Mouse (Mus musculus): Measurements from ENCODE around the gene Gas2l1. TPM values are rescaled to one million over a fixed set of nuclear protein-coding genes. Genes with fewer than 3 reads are reported as not detected.

The Gas2l1 gene
- 135 and 142 TPM in 2 replicates for polyA plus RNA-seq (2012; rRNA removed)

DNA sequence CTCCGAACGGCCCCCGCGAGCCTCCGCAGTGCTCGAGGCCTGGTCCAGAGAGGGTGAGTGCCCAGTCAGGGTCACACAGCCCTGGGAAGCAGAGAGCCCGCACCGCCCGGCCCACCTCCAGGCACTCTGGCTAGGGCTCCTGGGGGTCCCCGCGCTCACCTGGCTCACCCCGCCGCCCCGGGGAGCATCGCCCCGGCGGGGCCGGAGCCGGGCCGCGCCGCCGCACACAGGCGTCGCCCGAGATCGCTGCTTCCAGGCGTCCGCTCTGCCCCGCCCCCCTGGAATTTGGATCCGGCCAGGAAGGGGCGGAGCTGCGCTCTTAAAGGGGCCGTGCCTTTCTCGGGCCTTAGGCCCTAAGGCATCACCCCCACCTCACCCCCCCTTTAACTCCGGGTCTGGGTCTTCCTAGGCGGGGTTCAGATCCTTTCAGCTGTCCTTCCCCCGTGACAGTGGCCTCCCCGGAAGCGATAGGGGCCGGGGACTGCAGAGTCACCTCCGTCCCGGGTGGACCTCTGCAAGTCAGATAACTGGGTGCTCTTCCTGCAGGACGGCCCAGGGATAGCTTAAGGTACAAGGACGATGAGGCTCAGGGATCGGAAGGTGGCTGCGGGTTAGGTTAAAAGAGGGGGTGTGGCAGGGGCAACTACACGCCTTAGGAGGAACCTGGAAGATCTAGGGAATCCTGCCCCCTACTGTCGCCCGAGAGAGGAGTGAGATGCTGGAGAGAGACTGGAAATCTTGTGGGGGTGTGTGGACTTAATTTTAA, at the start of gene Gas2l1:
Gas2l1 (minus strand) TSS at position 272 of the 766 bp plus-strand sequence.

DNA sequence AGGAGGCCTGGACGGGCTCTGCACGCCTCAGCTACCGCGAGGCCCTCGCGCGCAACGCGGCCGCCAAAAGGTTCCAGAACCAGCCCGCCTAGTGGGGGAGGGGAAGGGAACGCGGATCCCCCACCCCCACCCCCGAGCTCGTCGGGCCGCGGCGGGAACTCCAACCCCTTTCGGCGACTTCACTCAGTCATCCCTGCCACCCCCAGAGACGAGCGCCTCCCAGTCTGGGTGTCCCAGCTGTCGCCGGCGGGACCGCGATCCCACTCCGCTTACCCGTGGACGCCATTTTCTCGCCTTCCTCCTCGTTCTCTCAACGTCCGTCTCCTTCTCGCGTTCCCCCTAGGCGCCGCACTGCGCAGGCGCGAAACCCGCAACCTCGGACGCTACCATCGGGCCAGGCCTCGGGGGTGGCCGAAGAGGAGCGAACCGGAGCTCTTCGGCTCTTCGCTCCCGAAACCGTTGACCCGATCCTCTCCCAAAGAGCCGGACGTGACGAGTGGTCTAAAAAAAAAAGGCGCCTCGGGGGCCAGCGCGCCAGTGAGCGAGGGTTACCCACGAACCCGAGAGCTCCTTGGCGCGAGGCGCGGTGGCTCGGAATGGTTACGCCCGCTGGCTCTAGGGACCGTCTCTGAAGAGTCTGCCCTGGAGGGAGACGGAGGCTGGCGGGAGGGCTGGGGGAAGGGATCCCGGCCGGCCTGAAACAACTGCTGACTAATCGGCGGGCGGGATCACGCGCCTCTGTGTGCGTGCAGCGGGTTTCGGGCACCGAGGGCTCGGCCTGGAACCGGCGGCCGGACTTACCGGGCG, 33.8 kb upstream of the Gas2l1 start, which contains the start of the genes Rhbdd3 and Ewsr1:
Rhbdd3 (plus strand) TSS at position 191 of the 807 bp plus-strand sequence.
Ewsr1 (minus strand) TSS at position 531 of the 807 bp plus-strand sequence.

DNA sequence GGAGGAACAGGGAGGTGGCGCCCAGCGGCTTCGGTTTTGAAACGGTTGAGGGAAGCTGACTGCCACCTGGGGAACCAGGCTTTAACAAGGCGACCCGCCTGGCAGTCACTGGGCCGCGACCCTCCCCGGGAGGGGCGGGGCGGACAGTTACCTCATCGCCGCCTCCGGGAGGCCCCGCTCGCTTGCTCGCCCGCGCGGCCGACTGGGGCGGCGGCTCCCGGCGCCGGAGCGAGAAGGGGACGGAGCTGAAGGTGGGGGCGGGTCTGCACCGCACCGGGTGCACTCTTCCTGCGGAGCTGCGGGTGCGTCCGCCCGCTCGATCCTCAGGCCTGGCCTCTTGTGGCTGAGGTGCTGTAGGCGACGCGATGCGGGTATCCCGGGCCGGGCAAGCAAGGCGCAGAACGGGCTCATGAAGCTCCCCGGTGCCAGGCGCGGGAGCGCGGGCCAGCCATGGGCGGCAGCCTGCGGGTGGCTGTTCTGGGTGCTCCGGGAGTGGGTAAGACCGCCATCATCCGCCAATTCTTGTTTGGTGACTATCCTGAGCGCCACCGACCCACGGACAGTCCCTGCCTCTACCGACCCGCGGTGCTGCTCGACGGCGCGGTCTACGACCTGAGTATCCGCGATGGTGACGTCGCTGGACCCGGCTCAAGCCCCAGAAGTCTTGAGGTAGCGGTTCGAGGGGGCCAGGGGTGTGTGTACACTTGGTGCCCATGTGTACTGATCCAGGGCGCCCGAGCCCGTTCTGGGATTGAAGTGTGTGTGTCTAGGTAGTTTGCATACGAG, 7.1 kb downstream of the Gas2l1 start, which contains the start of gene Rasl10a:
Rasl10a (plus strand) TSS at position 273 of the 786 bp plus-strand sequence.

Other genes with a start within 250 kb of the Gas2l1 start
- 43.5 and 49.9 TPM in 2 replicates for gene Nf2, start 215.8 kb downstream of the Gas2l1 start, polyA plus RNA-seq (2012; rRNA removed)
- gene Nipsnap1, start 191.4 kb downstream of the Gas2l1 start, polyA plus RNA-seq (2012; rRNA removed), result 41.8 and 56.2 TPM in 2 replicates
- gene Thoc5, start 170.0 kb downstream of the Gas2l1 start, polyA plus RNA-seq (2012; rRNA removed), result 14.5 and 15.7 TPM in 2 replicates
- 0.44 and 0.47 TPM in 2 replicates for gene Nefh, start 117.3 kb downstream of the Gas2l1 start, polyA plus RNA-seq (2012; rRNA removed)
- 97.3 and 107 TPM in 2 replicates for gene Ap1b1, start 78.5 kb downstream of the Gas2l1 start, polyA plus RNA-seq (2012; rRNA removed)
- gene Rasl10a, start 7.2 kb downstream of the Gas2l1 start, polyA plus RNA-seq (2012; rRNA removed), result 2.4 and 2.8 TPM in 2 replicates
- gene Rhbdd3, start 33.6 kb upstream of the Gas2l1 start, polyA plus RNA-seq (2012; rRNA removed), result 26.0 and 28.7 TPM in 2 replicates
- 222 and 233 TPM in 2 replicates for gene Ewsr1, start 33.9 kb upstream of the Gas2l1 start, polyA plus RNA-seq (2012; rRNA removed)
- 41.2 and 49.5 TPM in 2 replicates for gene Emid1, start 86.9 kb upstream of the Gas2l1 start, polyA plus RNA-seq (2012; rRNA removed)
- 22.0 and 23.5 TPM in 2 replicates for gene Kremen1, start 196.2 kb upstream of the Gas2l1 start, polyA plus RNA-seq (2012; rRNA removed)

All from colon, adult 2 months (tissue).